16 mouse cellular contexts compared by ENCODE assay signal in genomic region chr12:113911770-113912169, GRCm38 (mm10).
DNase-seq lines count a peak whose midpoint lies in the region; ATAC-seq and TF ChIP-seq lines count a peak whose summit lies in the region.
"Had no signal": no experiment of that assay in that cellular context is flagged by ENCODE, and none has a peak within 500 bp of the region (broad histone marks: within the 10 kb centered on the region; RNA-seq: fewer than 3 reads in every experiment).

No protein-coding gene starts in this region.

- H3K4me1 ChIP-seq in kidney, embryonic 16.5 days (ENCODE audit: insufficient read depth, low read length), result no peaks in the 10 kb centered on the region
- H3K4me1 ChIP-seq in kidney, postnatal 0 days (replicated peaks; ENCODE audit: insufficient read depth, low read length), result no peaks in the 10 kb centered on the region
- H3K4me1 ChIP-seq in midbrain, embryonic 13.5 days (replicated peaks), result no peaks in the 10 kb centered on the region
- no peaks in the 10 kb centered on the region for H3K4me1 ChIP-seq in midbrain, postnatal 0 days (ENCODE audit: insufficient read depth, low read length)
- H3K4me1 ChIP-seq: forebrain, embryonic 13.5 days; heart, embryonic 12.5 days; midbrain, embryonic 15.5 days; neural tube, embryonic 13.5 days had no signal

- H3K9ac ChIP-seq in kidney, embryonic 16.5 days (replicated peaks; ENCODE audit: low read length), result no peak overlapping the region
- no peak overlapping the region for H3K9ac ChIP-seq in kidney, postnatal 0 days (ENCODE audit: low read depth, low read length)
- H3K9ac ChIP-seq in midbrain, embryonic 13.5 days (replicated peaks), result no peak overlapping the region
- H3K9ac ChIP-seq in midbrain, postnatal 0 days (replicated peaks; ENCODE audit: low read length, poor library complexity, severe bottlenecking), result no peak overlapping the region
- H3K9ac ChIP-seq: forebrain, embryonic 13.5 days; heart, embryonic 12.5 days; midbrain, embryonic 15.5 days; neural tube, embryonic 13.5 days had no signal

- no peak overlapping the region for H3K4me3 ChIP-seq in kidney, embryonic 16.5 days (ENCODE audit: low read length)
- H3K4me3 ChIP-seq in kidney, postnatal 0 days (replicated peaks; ENCODE audit: low read depth, low read length), result no peak overlapping the region
- H3K4me3 ChIP-seq in midbrain, embryonic 13.5 days (replicated peaks), result no peak overlapping the region
- no peak overlapping the region for H3K4me3 ChIP-seq in midbrain, postnatal 0 days (ENCODE audit: low read depth, low read length)
- H3K4me3 ChIP-seq: forebrain, embryonic 13.5 days; heart, embryonic 12.5 days; midbrain, embryonic 15.5 days; neural tube, embryonic 13.5 days had no signal

- no peaks in the 10 kb centered on the region for H3K36me3 ChIP-seq in kidney, embryonic 16.5 days (ENCODE audit: insufficient read depth, low read length)
- H3K36me3 ChIP-seq in kidney, postnatal 0 days (ENCODE audit: insufficient read depth, low read length), result no peaks in the 10 kb centered on the region
- no peaks in the 10 kb centered on the region for H3K36me3 ChIP-seq in midbrain, embryonic 13.5 days
- no peaks in the 10 kb centered on the region for H3K36me3 ChIP-seq in midbrain, postnatal 0 days (ENCODE audit: insufficient read depth, low read length)
- H3K36me3 ChIP-seq: heart, embryonic 12.5 days; midbrain, embryonic 15.5 days; neural tube, embryonic 13.5 days had no signal

- no peak overlapping the region for H3K4me2 ChIP-seq in kidney, embryonic 16.5 days (replicated peaks; ENCODE audit: low read depth, low read length)
- H3K4me2 ChIP-seq in kidney, postnatal 0 days (ENCODE audit: low read length), result no peak overlapping the region
- H3K4me2 ChIP-seq in midbrain, embryonic 13.5 days (replicated peaks), result no peak overlapping the region
- H3K4me2 ChIP-seq in midbrain, postnatal 0 days (ENCODE audit: low read depth, low read length, poor library complexity, severe bottlenecking), result no peak overlapping the region
- H3K4me2 ChIP-seq: forebrain, embryonic 13.5 days; heart, embryonic 12.5 days; midbrain, embryonic 15.5 days; neural tube, embryonic 13.5 days had no signal

- peak; percentile 17 for DNase-seq in kidney, adult 11 months
- DNase-seq in thymus, postnatal 14 days, result peak; percentile 20
- no peak for DNase-seq in thymus, postnatal 0 days (ENCODE audit: low spot score)
- DNase-seq in kidney, postnatal 0 days (ENCODE audit: low spot score), result no peak
- DNase-seq in thymus, postnatal 4 days, result peak; percentile 37
- DNase-seq in midbrain, postnatal 0 days (ENCODE audit: low spot score), result no peak
- DNase-seq: cerebellum, postnatal 10 days; lung, postnatal 14 days; right cerebral cortex, adult 18-20 months had no signal

- no peak for ATAC-seq in kidney, embryonic 16.5 days (ENCODE audit: low FRiP score, low TSS enrichment)
- ATAC-seq in kidney, postnatal 0 days (replicated peaks; ENCODE audit: low FRiP score, low read depth), result no peak
- no peak for ATAC-seq in midbrain, embryonic 13.5 days
- ATAC-seq in midbrain, postnatal 0 days (ENCODE audit: low FRiP score), result no peak
- ATAC-seq: activated CD4-positive, CD25-positive, alpha-beta regulatory T cell, adult 4 months; forebrain, embryonic 13.5 days; midbrain, embryonic 15.5 days had no signal

- H3K9me3 ChIP-seq in kidney, embryonic 16.5 days (ENCODE audit: low read length), result no peaks in the 10 kb centered on the region
- H3K9me3 ChIP-seq in kidney, postnatal 0 days (replicated peaks; ENCODE audit: low read length), result no peaks in the 10 kb centered on the region
- H3K9me3 ChIP-seq in midbrain, embryonic 13.5 days, result peaks cover 20% of the 10 kb centered on the region
- H3K9me3 ChIP-seq in midbrain, postnatal 0 days (ENCODE audit: low read length), result peaks cover 8% of the 10 kb centered on the region; the same call in 1 of the 2 replicates

- TF ChIP-seq CTCF in kidney, postnatal 0 days (IDR thresholded peaks at IDR 0.05; ENCODE audit: low read depth), result peak; percentile 32; the same call in 1 of the 2 replicates
- TF ChIP-seq CTCF in midbrain, postnatal 0 days (IDR thresholded peaks at IDR 0.05), result no peak

- H3K27ac ChIP-seq in kidney, embryonic 16.5 days (ENCODE audit: low read length), result no peak overlapping the region
- H3K27ac ChIP-seq in kidney, postnatal 0 days, result no peak overlapping the region
- no peak overlapping the region for H3K27ac ChIP-seq in midbrain, embryonic 13.5 days
- H3K27ac ChIP-seq in midbrain, postnatal 0 days (ENCODE audit: low read depth, low read length), result no peak overlapping the region
- H3K27ac ChIP-seq: forebrain, embryonic 13.5 days; midbrain, embryonic 15.5 days; neural tube, embryonic 13.5 days had no signal

- WGBS in kidney, embryonic 16.5 days, result 43% methylated on average over 3 of the region's 3 CpGs
- WGBS in kidney, postnatal 0 days, result 41% methylated on average over 3 of the region's 3 CpGs
- WGBS in midbrain, embryonic 13.5 days, result 48% methylated on average over 3 of the region's 3 CpGs
- WGBS in midbrain, postnatal 0 days, result 38% methylated on average over 3 of the region's 3 CpGs

- no peaks in the 10 kb centered on the region for H3K27me3 ChIP-seq in kidney, embryonic 16.5 days (ENCODE audit: insufficient read depth, low read length)
- no peaks in the 10 kb centered on the region for H3K27me3 ChIP-seq in kidney, postnatal 0 days (ENCODE audit: insufficient read depth, low read length)
- no peaks in the 10 kb centered on the region for H3K27me3 ChIP-seq in midbrain, embryonic 13.5 days
- H3K27me3 ChIP-seq in midbrain, postnatal 0 days (ENCODE audit: insufficient read depth, low read length), result no peaks in the 10 kb centered on the region
- H3K27me3 ChIP-seq: forebrain, embryonic 13.5 days; heart, embryonic 12.5 days; midbrain, embryonic 15.5 days; neural tube, embryonic 13.5 days had no signal

Comparison
In these comparisons a context has a peak if more than half of its experiments do, and no peak if none do; other contexts are left out.
1. DNase-seq: peak in kidney, adult 11 months (single experiment), thymus, postnatal 14 days (single experiment) and thymus, postnatal 4 days (single experiment); none in thymus, postnatal 0 days (single experiment), kidney, postnatal 0 days (single experiment) and midbrain, postnatal 0 days (single experiment).